Mouse (Mus musculus) layer of hippocampus, adult 9-11 months (tissue): ENCODE measurements at regions not wholly inside any gene's neighbourhood (a gene's known extent, or its start where the extent isn't known, plus 50 kb on each side); places are given as distances from the start of the nearest gene placed in this dataset.
A peak's percentile ranks its signal among the peaks of the same experiment; 100 is the strongest.

ENCODE experiments used
- DNase-seq: peaks from one replicate; pipeline ENCODE4 v3.0.0; 2022

DNA sequence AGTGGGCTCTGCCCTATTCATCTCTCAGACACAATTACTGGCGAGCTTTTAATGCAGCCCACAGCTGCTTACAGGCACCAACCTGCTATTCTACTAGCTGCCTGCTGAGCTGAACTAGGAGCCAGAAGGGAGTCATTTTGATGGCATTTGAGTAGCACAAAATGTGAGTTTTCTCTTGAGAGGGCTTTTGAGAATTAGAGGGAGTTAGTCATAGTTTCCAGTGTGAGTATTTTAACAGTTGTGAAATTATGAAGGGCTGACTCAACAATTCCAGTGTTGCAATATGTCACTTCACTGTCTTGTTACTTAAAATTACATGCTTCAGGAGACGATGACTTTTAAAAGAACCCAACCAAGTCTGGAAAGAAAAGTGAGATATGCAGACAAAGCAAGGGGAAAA lies 54.4 kb upstream of the Ly86 start:
- peak; percentile 53 for DNase-seq

DNA sequence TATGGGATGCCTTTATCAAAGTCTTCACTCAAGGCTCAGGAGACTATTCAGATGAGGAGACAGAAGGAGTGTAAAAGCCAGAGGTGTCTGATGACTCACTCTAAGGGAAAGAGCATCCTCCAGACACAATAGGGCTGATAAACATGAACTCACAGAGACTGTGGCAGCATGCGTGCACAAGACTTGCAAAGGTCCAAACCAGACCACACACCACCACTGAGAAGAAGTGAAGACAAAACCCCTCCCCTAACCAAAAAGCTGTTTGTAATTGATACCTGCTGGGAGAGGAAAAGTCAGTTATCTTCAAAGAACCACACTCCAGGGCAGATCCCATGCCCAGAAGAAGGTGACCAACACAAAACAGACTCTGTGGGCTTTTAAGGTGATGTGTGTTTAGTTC lies 56.0 kb upstream of the Ly86 start:
- no peak for DNase-seq

- no peak for DNase-seq
These were observed 62.5 kb upstream of the Ly86 start for GRCm38 (mm10) chr13:37282515-37282914.

DNA sequence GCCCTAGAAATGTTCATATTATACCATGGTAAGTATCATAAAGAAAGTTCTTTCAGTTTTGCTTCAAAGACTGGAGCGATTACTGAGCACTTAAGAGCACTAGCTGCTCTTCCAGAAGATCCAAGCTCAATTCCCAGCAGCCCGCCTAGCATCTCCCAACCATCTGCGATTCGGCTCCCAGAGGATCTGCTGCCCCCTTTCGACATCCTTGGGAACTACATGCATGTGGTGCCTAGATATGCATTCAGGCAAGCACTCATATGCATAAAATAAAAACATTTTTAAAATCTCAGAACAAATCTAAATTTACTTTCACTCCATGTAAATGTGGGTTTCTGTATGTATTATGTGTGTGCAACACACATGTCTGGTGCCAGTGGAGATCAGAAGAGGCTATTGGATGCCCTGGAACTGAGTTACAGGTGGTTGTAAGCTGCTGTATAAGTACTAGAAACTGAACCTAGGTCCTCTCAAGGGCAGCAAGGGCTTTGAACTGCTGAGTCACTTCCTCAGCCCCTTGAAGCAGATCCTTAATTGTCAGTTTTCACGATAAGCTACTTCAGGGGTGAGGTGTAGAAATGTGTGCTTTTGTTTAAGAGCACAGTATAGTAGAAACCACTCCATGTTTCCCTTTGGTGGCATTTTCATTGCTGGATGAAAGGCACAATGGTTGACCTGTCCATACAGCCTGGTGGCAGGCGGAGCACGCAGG lies 65.8 kb upstream of the Ly86 start:
- DNase-seq = no peak

DNA sequence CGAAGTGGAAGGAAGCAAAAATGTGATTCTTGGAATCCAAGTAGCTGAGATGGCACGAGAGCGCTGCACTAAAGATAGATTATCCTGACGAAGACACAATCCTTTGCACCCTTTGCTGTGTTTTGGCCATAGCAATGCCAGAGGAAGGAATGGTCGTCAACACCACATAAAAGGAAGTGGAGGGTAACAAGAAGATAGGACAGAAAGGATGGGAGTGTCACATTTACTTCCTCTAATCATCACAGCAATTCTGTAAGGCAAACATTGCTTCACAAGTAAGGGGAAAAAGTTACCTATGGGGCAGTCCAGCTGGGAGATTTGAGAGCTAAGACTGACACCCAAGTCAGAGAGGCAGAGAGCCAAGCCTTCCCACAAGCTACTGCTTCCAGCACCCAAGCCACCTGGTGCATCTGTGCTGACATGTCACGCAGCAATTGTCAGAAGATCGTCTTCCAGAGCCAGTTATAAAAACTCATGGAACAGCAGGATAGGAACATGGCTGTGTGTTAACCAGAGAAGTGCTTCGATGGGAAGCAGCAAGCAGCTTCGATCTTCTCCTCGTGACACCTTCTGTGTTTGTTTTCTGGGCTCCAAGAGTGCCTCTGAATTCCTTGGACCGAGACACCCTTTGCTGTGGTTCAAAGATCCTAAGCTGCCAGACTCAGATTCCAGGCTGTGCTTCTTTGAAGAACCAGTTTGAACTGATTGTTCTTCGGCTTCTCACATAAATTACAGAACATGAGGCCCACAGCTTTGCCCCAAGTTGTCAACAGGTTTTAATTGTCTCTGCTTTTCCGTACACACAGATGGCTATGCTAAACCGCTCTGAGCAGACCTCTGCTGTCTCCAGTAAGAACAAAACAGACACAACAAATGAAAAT lies 95.2 kb upstream of the Ly86 start:
- peak; percentile 75 for DNase-seq

- DNase-seq = no peak
These were observed 96.3 kb upstream of the Ly86 start for GRCm38 (mm10) chr13:37248741-37249140.

DNA sequence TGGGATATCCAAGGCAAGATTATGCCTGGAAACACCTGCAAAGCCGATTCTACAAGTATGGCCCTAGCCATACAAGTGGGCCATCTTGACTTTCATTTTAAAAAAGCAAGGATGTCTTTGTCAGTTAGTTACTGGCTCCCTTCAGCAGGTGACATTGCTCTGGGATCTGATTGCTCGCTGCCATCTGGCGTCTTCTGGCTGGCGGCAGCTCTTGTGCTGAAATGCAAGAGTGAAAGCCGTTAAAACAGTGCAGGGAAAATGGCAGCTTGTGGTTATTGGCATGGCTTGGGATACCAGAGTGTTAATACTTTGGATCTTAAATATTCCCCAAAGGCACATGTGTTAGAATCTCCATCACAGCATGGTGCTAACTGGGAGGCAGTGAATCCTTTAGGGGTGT lies 105.0 kb upstream of the Ly86 start:
- peak; percentile 24 for DNase-seq

- no peak for DNase-seq
These were observed 107.7 kb upstream of the Ly86 start for GRCm38 (mm10) chr13:37237285-37237684.

- peak; percentile 16 for DNase-seq
These were observed 119.2 kb upstream of the Ly86 start for GRCm38 (mm10) chr13:37225834-37226233.

- DNase-seq = no peak
These were observed 124.6 kb upstream of the Ly86 start for GRCm38 (mm10) chr13:37220436-37220835.

GRCm38 (mm10) chr13:37218596-37218995 lies 126.4 kb upstream of the Ly86 start:
- no peak for DNase-seq

- DNase-seq = peak; percentile 15
These were observed 130.3 kb upstream of the Ly86 start for GRCm38 (mm10) chr13:37214590-37215282.

DNA sequence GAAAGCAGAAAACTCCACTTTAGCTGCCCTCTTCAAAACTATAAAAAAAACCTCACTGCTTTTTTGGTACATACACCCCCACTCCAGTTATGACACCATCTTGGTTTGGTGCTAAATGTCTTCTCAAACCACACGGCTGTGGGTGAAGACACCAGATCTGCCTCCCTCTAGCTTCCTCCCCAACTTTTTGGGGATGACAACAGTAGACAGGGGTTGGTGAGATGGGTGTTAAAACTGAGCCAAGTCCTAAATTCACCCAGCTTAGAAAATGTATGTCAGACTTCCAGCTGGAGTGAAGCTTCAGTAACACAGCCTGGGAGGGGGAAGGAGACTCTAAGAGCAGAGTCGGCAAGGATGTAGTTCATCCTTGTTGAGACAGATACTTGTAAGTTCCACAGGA lies 147.1 kb upstream of the F13a1 start:
- DNase-seq = no peak

DNA sequence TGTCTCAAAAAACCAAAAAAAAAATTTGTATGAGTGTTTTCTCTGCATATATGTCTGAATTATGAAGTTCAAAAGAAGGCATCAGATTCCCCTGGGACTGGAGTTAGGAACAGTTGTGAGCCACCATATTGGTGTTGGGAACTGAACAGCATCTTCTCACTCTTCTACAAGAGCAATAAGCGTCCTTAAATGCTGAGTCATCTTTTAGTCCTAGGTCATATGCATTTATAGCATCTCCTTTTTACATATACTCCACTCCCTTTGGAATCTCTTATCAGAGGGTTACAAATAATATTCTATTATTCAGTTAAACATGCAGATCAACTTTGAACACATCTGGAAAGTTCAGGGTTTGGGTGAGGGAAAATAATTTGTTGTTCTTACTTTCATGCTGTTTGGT lies 145.8 kb upstream of the F13a1 start:
- DNase-seq = no peak

GRCm38 (mm10) chr13:37181169-37181787 lies 131.2 kb upstream of the F13a1 start:
- DNase-seq = peak; percentile 9

DNA sequence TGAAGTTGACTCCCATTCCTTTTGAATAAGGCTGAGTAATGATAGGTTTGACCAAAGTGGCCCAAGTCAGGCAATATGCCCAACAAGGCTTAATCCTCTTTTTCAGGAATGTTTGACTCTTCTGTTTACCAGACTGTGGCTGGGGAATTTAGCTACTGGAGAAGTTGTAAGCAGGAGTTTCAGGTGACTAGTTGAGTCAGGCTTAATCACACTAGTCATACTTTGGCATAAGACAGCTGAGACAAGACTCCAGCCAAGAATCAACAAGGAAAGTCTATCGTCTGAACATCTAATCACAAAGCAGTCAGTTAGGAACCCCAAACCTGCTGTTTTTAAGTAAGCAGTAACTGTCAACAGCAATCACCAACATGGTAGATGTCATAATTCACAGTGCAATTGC lies 126.5 kb upstream of the F13a1 start:
- no peak for DNase-seq

DNA sequence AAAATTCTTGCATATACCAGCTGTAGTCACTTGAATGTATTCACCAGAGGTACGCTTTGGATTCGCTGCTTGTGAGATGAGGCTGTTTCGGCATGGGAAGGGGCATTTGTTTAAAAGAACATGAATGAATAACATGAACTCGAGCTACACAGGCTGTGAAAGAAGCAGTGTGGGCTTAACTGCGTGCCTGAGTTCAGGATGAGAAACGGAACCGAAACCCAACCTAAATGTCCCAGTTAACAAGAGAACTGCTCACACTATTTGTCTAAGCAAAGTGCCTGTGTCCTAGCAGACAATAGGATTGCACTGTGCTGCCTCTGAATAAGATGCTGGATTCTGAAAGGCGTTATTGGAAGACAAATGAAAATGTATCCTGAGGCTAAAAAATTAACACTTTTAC lies 126.0 kb upstream of the F13a1 start:
- DNase-seq = no peak

DNA sequence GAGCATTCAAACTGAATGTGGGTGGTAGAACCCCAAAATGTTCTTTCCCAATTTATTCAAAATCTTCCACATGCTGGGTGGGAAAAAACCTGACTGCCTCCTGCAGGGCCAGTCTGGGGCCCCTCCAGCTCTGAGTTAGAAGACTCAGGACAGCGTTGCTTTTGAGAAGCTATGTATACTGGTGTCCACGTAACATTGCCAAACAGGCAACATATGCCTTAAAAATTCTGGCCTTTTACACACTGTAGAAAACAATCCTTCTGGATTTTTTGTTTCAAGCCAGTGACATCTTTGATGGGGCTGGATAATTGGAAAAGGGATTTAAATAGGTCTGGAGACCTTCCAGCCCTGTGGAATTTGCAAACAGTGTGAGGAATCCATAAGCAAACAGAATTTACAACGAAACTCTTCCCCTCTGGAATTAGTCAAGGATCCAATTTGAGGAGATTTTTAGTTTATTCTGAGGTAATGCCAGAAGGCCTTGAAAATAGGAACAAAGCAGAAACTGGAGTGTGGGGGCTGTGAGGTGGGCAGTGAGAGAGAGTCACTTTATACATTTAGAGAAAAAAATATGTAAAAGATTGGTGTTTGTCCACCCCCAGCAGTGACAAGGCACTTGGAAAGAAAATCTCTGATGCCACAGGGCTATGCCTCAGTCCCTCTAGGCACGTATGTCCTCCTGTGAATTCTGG lies 108.9 kb upstream of the F13a1 start:
- DNase-seq = peak; percentile 12

GRCm38 (mm10) chr13:37157808-37158207 lies 107.8 kb upstream of the F13a1 start:
- DNase-seq = no peak

DNA sequence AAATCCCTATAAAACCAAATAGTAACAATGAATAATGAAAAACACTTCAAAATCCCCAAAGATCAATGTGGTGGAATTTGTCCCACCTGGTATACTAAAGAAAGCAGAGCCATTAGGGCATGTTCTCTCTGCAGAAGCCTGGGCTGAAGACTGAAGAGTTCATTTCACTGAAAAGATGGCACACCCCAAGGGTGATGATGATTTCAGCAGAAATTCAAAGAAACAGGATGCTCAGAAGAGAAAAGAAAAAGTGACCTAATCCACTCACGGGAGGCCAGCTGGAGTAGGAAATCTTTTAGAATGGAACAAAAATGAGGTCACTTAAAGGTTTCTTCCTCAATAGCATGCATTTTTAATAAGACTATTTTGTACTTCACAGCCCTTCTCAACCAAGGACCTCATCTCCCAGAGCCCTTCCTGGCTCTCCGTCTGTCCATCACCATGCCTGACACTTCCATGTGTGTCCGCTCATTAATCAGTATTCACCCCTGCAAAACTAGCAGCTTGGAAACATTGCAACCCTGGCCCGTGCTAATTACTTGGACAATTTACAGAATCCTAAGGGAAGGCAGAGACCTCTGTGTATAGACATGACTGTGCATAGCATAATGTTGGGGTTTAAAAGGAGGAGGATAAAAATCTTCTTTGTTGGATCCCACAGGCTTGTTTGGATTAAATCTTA lies 101.9 kb upstream of the F13a1 start:
- DNase-seq = no peak

GRCm38 (mm10) chr13:37149961-37150360 lies 99.9 kb upstream of the F13a1 start:
- no peak for DNase-seq
